Mouse (Mus musculus): ENCODE measurements at regions not wholly inside any gene's neighbourhood (a gene's known extent, or its start where the extent isn't known, plus 50 kb on each side); places are given as distances from the start of the nearest gene placed in this dataset.

DNA sequence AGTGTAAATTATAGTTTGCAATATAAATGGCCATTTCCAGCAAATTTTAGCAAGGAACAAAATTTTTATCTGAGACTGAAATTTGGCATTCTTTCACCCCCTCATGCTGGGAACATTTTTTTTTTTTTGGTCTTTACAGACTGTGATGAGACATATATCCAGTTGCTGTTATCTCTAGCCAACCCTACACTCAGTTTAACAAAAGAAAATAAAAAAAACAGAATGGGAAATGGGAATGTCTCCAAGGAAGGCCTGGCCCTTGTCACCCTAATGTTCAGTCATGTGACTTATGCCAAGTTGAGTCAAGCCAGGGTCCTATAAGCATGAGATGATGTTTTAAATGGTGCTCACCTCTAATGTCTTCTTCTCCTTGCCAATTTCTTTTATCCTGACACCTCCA, 289.2 kb upstream of the Zfp64 start:
- in situ Hi-C loops (cut with MboI, MseI) = loop anchor here in 1 of 2 experiments (10.0 kb wide), 1 partner anchor 1670 kb away; no protein-coding TSS in a partner anchor

DNA sequence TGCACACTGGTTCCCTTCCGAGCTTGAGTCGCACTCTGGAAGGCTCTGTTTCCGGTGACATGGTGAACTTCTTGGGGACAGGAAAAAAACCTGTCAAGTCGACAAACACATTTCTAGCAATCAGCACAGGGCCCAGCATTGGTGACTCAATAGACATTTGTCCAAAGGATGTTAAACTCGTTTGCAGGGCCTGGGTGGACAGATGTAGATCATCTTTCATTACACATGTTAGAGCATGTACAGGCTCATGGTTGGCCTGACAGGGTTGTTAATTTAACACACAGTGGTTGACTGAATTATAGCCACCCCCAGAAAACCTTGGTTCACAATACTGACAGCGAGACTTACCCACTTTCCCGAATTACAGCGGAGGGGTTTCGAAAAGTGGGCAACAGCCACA, 288.6 kb upstream of the Zfp64 start:
- in situ Hi-C loops (cut with MboI, MseI) = loop anchor here in 1 of 2 experiments (10.0 kb wide), 1 partner anchor 1671 kb away; no protein-coding TSS in a partner anchor

DNA sequence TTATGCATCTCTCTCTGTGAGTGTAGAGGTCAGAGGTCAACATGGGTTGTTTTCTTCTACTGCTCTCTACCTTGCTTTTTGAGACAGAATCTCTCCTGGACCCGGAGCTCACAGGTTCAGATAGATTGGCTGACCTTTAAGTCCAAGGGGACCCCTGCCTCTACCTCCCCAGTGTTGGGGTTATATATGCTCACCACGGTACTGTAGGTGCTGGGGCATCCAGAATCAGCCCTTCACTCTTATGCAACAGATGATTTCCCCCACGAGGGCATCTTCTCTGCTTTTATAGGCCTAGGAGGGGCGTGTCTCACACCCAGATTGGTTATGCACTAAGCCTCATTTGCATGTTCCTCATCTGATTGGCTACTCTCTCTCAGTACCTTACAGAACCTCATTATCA, 282.5 kb upstream of the Zfp64 start:
- in situ Hi-C loops (cut with MboI, MseI) = no loop called here

DNA sequence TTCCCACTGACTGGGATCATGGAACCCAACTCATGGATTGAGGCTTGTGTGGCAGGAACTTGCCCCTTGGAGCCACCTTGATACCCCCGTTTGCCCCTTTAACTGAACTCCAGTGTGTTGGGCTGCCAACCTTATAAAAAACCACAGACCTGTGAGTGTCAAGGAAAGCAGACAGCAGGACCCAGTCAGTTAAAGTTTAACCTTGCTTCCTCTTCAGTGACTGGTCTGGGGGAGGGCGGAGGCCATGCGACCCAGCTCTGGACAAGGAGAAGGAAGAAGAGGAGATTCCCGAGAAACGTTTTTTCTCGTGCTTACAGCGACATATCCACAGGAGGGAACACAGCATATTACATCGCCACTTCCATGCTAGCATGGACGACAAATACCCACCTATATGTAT, 281.9 kb upstream of the Zfp64 start:
- in situ Hi-C loops (cut with MboI, MseI) = no loop called here

DNA sequence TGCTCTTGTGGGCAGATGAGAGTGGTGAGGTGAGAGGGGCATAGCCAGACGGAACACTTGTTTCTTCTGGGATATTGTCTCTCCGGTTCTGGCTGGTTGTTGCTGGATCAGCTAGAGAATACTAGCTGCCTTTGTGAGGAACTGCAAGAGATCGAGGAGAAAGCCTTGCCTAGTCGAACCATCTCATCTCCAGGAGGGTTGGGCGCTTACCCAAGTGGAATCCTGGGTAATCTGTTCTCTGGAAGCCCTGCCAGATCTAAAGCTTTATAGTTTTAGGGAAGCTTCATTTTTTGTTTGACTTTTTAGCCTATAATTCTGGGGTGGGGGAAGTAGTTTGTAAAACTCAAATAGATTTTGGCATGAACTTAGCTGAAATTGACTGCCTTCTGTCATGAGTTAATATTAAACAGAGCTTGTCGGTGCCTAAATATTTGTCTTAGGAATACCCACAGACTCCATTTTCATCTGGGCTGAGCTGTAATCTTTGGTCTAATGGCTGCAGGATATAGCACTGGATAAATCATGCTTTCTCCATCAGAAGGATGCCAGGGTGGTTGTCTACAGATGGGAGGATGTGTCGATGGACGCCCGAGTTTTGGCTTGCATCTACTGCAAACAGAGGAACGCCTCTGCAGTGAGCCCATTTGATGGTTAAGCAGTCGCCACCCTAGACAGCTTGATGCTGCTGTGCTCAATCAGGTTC, 279.1 kb upstream of the Zfp64 start:
- in situ Hi-C loops (cut with MboI, MseI) = no loop called here

DNA sequence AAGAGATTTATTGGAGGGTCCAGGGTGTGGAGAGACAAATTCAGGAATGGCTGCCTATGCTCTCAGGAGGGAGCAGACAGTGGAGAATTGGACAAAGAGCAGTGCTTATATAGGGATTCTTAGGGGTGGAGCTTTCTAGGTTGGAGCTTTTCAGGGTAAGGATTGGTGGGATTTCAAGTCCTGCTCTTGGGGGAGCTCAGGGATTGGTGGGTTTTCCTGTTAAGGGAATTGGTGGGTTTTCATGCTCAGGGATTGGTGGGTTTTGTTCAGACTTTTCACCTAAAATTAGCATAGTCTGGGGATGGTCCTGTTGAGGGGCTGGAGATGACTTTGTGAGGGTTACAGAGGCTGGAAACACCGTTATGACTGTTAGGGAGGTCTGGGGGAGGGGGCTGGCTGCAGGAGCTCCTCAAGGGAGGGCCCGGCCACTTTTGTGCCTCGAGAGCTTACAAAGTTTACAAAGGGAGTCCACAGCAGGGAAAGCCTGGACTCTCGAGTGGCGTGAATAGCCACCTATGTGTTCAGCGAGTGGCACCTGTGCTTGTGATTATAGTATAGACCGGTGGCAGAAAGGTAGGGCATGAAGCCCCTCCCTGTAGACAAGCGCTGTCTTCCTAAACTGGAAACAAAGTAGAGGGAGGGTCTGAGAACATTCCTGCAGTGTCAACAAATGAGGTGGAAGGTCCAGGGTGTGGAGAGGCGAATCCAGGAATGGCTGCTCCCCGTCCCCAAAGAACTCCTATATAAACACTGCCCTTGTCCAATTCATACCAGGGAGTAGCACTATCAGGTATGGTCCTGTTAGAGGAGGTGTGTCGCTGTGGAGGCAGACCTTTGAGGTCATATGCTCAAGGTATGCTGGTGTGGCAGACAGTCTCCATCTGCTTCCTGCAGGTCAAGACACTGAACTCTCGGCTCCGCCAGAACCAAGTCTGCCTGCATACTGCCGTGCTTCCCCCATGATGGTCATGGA, 278.1 kb upstream of the Zfp64 start:
- in situ Hi-C loops (cut with MboI, MseI) = no loop called here

DNA sequence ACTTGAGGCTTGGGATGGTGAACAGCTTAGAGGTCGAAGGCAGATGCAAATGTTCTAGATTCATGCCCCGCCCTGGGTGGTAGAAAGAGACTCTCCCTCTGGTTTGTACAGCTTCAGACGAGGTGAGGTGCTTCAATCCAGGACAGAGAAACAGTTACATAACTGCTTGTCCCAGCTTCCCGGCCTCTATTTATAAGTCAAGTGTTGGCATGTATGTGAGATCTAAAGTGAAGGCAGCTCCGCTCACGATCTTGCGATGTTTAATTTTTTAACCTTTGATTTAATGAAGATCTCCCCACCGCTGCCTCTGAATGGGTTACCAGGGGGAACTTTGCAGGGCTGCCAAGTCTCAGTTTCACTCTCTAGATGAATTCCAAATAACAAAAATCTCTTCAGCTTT, 266.9 kb upstream of the Zfp64 start:
- in situ Hi-C loops (cut with MboI, MseI) = no loop called here

DNA sequence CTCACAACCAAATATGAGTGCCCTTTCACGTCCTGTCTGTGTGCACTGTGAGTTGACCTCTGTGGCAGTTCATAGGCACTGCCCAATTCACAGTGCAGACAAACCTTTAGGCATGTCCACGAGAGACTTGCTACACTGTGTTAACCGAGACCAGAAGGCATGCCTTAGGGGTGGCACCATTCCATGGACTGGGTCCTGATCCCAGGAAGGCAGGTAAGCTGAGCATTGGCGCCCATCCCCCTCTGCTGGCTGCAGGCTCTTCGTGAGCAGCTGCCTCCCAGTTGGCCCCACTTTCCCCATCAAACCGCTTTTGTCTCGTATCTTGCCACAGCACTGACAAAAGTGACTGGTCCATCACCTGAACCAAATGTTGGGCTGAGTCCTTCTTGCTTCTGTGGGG, 265.8 kb upstream of the Zfp64 start:
- in situ Hi-C loops (cut with MboI, MseI) = no loop called here

DNA sequence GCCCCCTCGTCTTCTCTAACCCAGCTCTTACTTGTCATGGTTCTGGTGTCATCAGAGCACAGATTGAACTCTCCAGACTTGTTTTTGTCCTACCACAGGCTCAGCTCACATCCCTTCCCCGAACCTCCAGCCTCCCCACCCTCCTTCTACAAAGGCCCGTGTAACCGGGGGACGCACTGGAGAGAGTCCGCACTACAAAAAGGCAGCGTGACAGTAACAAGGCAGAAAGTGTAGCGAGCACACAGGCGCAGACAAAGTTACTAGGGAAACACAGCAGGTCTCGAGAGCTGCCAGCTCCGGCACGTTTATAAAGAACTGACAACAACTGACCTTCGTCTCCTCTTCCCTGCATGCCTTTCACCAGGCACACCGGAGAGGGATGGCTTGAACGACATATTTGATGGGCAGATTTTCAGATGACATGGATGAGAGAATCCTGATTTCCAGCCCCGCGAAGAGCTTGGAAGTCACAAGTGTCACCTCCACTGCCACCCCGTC, 260.2 kb upstream of the Zfp64 start:
- in situ Hi-C loops (cut with MboI, MseI) = no loop called here

DNA sequence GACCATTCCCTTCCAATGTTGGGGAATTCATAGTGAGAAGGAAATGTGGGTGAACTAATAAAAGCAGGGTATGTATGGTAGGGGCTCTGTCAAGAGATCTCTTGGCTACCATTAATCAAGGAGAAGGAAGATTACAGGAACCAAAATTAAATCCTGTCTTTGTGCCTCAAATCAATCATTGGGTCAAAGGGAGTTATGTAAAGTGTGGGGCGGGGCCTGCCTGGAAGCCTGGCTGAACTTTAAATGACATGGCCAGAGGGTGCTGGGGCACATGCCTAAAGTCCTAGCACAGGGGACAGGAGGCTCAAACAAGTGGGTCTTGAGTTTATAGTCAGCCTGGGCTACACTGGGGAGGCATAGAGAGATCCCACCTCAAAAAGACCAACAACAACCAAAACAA, 259.0 kb upstream of the Zfp64 start:
- in situ Hi-C loops (cut with MboI, MseI) = loop anchor here in 1 of 2 experiments (5.0 kb wide), 1 partner anchor 807 kb away; no protein-coding TSS in a partner anchor

DNA sequence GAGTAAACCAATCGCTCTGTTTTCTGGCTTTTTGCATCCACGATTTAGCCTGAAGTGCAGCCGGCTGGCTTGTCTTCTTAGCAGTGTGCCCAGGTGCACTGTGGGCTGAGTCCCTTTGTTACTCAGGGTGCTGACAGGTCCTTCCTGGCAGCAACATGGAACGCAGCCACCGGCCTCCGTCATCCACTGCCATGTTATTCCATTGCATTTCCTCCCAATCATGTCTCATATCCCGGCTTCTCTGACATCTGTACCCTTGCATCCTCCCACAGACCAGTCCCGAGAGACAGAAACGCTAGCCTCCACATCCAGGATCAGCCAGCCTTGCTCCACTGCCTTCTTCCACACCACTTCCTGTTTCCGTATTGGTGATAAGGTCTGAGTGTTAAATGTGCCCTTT, 257.9 kb upstream of the Zfp64 start:
- in situ Hi-C loops (cut with MboI, MseI) = loop anchor here in 1 of 2 experiments (5.0 kb wide), 1 partner anchor 806 kb away; no protein-coding TSS in a partner anchor

DNA sequence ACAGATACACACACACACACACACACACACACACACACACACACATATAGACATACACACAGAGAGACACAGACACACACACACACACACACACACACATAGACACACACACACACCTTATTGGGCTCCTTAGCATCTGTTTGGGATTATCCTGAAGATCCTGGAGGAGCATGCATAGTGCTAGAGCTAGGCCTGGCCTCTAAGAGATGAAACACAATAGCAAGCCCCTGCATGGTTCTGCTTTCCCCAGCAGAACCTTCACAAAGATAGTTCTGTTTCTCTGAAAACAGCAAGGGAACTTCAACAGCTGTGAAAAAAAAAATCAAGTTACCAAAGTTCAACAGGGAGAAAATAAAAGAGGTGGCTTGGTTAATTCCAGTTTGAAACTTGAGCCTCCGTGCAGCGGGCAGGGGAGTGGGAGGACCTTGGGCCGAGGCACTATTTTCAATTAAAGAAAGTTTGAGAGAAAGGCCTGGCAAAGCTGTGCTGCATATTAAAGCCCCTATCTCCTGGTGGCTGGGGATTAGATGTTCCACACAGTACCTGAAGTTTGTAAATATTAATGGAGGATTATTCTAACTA, 257.4 kb upstream of the Zfp64 start:
- in situ Hi-C loops (cut with MboI, MseI) = loop anchor here in 1 of 2 experiments (5.0 kb wide), 1 partner anchor 805 kb away; no protein-coding TSS in a partner anchor

DNA sequence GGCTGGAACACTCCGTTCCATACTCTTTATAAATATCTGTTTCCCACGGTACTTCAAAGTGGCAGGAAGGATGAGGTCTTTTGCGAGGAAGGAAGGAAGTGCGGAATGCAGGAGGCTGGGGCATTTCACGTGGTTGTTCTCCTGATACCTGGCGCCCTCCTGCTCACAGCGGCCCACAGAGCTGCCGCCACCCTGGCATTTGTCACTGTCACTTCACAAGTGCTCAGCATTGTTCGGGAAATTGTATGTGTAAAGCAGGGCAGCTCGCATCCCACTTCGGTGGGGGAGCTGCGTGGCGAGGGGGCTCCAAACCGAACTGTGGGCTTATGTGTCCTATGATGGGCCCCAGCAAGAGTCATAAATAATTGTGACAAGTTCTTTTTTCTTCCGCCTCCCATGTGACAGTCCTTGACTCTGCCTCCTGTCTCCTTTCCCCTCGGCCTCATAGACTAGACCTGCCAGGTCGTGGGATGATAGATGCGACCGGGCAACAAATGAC, 248.9 kb upstream of the Zfp64 start:
- in situ Hi-C loops (cut with MboI, MseI) = no loop called here

DNA sequence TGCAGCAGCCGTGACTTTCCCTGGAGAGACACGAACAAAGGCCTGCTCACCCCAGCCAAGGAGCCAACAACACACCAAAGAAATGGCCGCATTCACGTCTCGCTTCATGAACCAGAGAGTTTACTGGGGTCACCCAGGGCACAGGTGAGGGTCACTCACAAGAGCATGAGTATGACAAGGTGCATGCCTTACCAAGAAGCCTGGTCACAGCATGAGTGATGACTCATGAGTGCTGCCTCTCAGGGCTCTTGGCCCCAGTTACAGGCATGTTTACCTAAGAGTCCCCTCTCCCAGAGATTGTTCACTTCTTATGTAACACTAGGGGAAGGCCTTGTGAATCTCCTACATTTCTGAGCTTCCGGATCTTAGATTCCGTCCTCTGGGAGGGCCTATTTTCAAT, 236.6 kb upstream of the Zfp64 start:
- in situ Hi-C loops (cut with MboI, MseI) = no loop called here

DNA sequence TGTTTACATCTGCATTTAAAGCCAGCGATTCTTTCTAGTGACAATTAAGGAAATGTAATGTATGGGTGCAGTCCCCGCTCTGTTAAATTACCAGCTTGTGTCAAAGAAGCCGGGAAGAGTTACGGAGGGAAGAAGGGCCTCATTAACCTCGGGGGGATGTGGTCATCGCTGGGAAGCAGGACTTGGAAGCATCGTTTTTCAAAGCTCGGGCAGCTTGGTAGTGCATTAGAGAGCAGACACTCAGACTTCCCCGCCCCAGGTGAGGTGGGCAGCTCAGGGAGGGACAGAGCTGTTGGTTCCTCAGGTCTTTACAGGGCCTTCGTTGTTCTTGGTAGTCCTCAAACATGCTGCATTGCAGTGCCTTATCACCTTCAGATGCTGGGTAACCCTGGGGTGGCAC, 236.1 kb upstream of the Zfp64 start:
- in situ Hi-C loops (cut with MboI, MseI) = no loop called here

DNA sequence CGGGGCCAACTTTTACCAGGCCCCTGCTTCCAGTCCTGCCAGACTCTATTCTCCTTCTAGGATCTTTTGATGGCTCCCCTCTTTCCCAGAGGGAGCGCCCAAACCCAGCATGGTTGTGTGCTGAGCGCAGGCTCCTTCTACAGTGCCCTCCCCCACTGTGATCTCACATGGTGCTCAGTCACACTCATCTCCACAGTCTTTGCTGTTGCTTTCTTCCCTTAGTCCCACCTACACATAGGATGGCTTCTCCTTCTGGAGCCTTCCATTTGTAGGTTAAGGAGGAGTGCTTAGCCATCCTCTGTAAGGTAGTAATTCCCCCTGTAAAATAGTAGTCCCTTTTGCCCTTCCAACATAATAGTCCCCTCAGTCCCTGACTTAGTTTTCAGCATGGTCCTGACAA, 222.2 kb upstream of the Zfp64 start:
- in situ Hi-C loops (cut with MboI, MseI) = no loop called here

DNA sequence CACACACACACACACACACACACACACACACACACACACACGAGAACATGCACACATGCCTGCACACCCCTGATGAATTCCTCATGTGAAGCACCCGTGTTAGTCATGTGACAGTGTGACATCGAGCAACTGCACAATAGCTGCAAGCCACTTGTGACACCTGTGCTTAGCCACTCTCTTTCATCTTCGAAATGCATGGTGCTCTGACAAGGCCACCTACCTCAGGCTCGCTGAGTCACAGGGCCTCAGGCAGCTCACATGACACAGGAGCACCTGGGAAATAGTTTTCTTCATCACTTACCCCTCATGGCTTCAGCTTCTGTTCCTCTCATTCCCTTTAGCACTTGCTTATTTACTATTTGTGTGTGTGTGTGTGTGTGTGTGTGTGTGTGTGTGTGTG, 213.4 kb upstream of the Zfp64 start:
- in situ Hi-C loops (cut with MboI, MseI) = no loop called here

DNA sequence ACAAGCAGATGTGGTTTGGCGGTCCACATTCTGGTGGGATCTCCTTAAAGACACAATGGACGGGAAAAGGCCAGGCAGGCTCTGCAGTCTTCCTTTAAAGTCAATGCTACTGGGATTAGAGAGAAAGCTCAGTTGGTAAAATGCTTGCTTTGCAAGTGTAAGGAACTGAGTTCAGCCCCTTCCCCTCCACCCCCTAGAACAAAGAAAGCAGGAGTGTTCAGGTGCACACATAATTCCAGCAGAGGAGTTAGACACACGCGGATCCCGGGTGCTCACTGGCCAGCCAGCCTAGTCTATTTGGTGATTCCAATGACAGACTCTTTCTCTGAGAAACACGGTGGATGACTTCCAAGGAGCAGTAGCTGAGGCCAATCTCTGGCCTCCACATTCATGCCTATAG, 213.0 kb upstream of the Zfp64 start:
- in situ Hi-C loops (cut with MboI, MseI) = no loop called here

DNA sequence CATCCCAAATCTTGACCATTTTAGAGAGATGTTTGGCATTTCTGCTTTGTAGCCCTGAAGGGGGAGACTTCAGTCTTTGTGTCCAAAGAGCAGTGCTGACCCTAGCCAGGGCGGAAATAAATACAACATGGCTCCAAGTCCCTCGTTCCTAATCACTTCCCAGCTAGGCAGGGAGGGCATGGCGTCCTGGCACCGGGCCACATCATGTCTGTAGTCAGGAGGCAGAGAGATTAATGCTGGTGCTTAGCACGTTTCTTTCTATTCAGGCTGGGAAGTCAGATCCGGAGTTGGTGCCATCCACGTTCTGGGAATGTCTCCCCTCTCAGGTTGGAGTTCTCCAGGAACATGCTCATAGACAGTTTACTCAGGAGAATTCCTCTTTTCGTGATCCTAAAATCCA, 206.3 kb upstream of the Zfp64 start:
- in situ Hi-C loops (cut with MboI, MseI) = no loop called here

DNA sequence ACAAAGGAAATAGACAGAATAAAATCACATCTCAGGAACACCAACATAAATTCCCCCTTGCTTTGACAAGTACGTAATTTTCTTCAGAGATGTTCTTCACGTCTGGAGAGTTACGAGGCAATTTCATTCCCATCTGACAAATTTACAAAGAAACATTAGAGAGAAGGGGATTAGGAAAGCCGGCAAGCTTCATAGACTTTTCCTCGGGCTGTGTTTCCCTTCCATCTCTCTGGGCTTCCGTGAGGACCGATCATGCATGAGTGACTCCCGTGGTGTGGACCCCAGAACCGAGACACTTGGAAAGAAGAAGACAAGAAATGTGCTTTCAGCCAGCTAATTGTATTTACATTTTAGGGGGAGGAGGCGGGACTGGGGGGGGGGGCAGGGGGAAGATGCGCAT, 203.4 kb upstream of the Zfp64 start:
- in situ Hi-C loops (cut with MboI, MseI) = no loop called here

DNA sequence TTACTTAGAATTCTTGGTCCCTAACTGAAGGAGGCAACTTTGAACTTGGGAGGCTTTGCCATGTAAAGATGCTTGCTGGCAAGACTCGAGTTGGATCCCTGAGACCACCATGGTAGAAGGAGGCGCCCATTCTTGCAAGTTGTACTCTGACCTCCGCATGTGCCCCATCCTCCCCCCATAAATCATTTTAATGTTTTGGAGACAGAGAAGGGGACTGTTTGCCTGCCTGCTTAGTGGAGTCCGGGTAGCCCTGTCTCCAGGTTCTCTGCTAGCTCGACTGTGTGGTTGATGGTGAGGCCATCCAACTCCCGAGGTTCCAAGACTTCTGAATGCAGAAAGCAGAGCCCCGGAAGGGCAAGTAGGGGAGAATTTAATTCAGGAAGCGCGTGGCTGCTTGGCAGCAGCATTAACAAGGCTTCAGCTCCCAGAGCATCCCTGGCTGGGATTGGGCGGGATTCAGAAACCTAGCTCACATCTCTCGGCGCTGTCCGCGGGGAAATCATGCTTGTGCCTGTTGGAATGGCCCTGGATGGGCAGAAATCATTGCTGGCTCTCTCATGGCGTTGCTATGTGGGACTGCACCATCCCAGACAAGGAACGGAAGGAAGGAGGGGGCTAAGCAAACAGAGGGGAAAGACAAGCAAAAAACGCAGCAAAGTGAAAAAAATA, 202.8 kb upstream of the Zfp64 start:
- in situ Hi-C loops (cut with MboI, MseI) = no loop called here

All from T-helper 17 cell (primary cell).